Mouse (Mus musculus) lung, postnatal 25 days (tissue): ENCODE measurements around the gene Mnt.
A peak's percentile ranks its signal among the peaks of the same experiment; 100 is the strongest.

Experiments
- DNase-seq: peaks from one replicate; pipeline ENCODE4 v3.0.0; 2022; ENCODE audit warnings: low spot score

Gene Mnt

DNA sequence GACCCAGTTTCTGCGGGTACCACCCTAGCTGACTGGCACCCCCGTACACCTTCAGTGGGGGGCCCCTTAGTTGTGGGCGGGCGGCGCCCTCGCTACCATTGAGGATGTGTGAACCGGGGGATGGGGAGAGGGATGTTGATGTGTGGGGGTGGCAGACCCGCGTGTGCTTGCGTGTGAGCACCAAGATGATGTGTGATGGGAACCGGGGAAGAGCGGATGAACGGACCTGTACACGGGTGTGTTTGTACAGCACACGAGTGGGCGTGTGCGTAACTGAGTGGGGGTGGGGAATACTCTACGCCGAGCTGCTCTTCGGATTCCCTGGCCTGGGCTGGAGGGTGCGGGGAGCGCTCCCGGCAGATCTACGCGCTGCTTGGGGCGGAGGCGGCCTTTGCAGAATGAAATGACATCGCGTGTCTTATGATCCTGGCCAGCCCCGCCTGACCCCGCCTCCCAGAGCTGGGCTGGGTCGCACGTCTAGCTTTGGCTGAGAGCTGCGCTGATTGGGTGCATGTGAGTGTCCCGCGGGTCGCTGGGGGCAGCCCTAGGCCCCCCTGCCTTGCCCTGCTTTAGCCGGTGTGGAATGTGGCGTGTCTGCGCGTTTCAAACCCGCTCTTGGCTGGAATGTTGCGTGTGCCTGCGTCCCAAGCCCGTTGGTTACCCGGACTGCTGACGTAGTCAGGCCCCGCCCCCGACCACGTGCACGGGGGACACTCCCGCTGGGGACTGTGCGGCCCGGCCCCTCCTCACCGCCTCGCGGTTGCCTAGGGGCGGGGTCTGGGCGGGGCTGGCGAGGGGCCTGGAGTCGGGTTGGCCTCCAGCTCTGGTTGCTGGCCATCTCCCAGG is 1.1 kb downstream of the Mnt start:
- DNase-seq = peak; percentile 99

DNA sequence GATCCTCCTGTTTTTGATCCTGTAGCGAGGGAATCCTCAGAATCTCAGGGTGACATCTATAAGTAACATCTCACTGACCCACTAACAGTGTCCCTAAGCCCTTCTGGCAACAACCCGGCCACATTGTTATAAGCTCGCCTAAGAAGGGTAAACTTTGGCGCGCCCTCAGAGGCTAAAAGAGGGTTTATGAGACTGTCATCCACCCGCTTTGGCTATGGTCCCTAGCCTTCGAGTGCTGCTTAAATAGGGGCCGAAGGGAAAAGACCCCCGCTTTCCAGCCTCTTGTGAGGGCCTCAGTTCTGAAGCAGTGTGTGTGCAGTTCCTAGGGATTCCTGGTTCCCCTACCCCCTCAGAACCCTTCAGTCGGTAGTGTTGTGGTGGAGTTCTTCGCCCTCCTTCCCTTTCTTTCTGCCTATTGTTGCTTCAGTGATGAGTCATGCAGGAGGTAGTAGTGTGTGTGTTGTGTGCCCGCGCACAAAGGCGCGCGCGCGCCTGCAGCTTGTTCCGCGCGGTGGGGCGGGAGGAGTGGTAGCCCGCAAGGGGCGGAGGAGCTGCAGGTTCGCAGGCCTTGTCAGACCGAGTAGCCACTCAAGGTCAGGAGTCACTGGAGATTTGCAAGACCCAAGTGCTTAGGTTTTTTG is 1.9 kb downstream of the Mnt start:
- DNase-seq = peak; percentile 72

DNA sequence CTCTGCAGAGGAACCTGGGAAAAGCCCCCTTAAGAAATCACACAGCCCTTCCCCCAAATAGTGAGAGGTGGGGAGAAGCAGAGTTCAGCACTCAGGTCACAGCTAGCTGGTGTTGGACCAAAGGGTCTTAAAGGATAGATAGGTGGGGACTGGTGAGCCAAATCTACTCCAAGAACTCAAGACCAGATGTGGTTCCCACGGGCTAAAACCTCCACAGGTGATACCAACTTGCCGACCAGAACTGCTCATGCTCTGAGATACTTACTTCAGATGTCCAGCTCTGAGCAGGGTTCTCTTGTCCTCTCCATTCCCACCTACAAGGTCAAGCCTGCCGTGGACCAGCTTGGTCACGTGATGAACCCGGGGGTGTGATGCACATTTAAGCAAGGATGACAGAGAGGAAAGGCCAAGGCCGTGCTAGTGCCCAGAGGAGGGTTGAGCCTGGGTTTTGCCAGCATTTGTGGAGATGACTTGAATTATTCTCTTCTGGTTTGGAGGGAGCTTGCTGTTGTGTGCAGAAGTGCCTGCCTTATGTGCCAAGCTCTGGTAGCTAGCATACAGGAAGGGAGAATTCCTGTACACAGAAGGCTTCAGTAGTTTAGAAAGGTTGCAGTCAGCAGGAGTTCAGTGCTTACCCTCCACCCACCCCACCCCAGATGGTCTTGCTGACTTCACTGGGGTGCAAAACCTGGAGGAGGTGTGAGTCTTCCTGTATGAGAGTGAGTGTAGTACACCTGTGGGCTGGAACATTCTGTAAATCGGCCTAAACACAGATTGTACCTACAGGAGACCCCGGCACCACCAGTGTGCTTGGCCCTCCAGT is 3.0 kb downstream of the Mnt start:
- DNase-seq = no peak

DNA sequence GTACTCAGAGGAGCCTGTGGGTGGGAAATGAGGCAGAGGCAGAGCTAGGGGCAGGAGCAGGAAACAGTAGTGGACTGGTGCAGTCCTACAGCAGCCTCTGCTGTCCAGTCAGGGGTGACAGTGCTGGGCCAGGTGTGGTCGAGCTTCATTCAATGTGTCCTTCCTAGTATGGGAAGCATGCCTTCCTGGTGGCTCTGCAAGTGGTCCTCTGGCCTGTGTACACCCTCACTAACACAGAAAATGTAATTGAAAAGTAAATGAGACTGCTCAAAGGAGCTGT is 3.6 kb downstream of the Mnt start:
- no peak for DNase-seq

DNA sequence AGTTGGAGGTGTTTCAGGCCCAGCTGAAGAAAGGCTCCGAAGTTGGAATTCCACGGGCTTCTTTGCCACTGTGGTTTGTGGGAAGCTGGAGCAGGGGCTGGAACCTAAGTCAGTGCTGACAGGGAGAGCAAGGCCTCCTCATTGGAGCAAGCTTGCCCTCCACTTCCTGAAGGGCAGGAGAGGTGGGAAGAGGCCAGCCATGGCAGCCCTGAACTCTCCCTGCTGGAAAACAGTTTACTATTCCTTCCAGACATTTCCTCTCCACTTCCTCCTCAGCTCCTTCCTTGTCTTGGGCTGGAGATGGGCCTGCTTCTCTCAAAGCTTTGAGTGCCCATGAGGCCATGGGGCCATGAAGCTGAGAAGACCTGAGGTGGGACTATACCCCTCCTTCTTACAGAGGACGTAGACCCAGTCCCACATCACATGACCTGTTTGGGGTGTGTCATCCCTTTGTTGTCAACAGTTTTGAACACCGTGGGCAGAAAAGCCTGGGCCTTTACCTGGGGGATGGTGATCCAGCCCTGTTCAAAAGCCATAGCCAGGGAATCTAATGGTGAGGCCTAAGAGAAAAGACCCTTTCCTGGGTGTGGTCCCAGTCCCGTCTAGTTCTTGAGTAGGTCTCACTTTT is 4.0 kb downstream of the Mnt start:
- no peak for DNase-seq

DNA sequence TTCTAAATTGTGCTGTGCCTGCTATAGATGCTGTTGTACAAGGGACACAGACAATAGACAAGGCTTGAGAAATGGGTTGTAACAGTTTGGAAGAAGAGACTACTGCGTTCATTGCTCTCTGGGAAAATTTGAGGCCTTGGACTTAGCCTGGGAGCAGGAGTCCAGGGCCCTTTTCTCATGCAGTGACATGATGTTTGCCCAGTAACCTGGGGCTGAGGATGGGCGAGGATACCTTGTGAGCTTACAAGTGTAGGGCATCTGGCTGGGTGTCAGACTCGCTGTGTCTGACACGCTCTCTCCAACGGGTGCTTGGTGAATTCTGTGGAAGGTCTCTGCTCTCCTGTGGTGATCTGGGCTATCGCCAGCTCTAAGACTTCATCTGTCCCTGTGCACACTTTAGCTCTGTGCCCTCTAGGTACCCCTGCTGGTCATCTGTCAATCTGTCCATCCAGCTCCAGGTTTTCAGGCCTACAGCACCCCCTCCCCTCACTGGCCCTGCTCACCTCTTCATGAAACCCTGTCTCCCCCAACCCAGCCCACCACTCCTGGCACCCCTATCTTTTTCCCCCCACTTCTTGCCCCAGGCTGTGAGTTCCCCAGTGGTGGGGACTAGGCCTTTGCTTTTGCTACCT is 5.0 kb downstream of the Mnt start:
- no peak for DNase-seq

DNA sequence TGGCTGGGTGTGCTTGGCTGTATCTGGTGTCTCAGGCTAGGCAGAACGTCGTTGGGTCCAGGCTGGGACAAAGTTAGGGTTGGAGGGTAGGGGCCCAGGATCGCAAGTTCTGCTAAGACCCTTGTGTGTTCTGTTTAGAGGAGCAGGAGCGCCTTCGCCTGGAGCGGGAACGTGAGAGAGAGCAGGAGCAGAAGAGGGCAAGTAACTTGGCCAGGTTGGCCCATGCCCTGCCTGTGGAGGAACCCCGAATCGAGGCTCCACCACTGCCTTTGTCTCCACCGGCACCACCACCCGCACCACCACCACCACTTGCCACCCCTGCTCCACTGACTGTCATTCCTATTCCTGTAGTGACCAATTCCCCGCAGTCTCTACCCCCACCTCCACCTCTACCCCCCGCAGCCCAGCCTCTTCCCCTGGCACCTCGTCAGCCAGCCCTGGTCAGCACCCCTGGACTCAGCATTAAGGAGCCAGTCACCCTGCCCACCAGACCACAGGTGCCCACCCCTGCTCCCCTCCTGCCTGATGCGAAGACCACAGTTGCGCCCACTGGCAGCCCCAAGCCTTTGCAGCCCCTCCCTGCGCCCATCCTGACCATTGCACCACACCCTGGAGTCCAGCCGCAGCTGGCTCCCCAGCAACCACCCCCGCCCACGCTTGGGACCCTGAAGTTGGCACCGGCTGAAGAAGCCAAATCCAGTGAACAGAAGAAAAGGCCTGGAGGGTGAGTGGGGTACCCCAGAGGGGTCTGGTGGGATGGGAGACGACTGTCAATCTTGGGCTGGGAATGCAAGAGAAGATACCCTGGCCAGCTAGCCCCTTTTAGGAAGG is 5.7 kb downstream of the Mnt start:
- DNase-seq = no peak

DNA sequence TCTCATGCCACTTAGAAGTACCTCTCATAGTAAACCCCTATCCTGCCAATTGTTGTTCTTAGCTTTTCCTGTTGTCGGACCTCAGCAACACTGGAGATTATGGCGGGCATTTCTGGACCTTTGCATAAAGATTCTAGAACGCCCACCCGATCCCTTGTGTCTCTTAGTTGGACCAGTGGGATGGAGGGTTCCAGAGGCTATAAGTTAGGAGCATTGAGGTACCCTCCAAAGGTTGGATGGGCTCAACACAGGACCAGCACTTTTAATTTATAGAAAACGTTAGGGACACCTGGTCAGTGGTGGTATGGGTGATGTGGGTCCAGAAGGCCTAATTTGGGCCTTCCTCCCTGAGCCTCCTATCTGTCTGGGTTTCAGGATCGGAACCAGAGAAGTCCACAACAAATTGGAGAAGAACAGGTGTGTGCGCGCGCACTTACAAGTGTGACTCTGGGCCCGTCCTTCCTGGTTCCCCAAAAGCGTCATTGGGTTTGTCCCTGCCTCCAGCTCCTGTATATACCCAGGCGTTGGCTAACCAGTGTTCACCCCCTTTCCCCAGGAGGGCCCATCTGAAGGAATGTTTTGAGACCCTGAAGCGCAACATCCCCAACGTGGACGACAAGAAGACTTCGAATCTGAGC is 6.5 kb downstream of the Mnt start:
- no peak for DNase-seq

DNA sequence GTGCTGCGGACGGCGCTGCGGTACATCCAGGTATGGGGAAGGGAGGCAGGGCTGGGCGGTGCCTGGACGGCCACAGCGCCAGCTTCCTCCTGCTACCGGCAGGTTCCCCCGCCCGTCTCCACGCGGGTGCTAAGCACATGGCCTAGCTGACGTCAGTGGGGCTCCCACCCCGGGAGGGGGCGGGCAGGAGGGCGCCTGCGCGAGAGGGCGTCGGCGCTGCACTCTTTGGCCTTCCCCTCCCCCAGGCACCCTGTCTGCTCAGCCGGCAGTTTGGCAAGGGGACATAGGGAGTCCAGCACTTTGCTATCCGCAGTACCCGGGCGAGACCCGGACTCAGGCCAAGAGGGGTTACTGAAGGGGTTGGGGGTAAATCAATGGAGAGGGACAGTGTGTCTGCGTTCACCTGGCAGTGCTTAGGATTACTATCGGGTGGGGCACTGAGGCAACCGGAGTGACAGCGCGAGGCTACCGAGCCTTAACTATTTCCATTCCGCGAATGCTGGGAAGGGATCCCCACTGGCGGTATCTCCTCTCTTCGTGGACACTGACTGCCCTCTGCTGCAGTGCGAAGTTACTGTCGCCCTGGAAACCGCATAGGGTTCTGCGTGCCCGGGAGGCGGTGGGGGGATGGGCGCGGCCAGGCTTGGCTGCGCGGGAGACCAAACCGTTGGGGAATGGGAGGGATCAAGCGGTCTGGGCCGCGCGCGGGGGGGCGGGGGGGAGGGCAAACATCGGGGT is 7.1 kb downstream of the Mnt start:
- peak; percentile 98 for DNase-seq

DNA sequence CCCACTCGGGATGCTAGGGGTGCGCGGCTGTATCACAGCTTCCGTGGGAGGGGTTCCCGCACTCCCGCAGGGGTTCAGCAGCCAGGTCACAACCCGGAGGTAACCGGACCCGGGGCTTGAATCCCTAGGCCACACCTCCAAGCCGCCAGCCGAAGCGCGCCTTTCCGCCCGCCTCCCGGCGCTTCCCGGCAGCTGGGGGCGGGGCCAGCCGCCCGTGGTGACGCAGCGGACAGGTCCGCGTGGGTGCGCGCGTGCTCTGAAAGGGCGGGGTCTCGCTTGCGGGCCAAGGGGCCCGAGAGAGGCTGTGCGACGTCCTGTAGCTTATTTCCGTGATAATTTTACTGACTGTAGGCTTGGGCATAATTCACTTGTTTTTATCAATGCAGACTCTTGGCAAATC is 7.7 kb downstream of the Mnt start:
- peak; percentile 96 for DNase-seq

DNA sequence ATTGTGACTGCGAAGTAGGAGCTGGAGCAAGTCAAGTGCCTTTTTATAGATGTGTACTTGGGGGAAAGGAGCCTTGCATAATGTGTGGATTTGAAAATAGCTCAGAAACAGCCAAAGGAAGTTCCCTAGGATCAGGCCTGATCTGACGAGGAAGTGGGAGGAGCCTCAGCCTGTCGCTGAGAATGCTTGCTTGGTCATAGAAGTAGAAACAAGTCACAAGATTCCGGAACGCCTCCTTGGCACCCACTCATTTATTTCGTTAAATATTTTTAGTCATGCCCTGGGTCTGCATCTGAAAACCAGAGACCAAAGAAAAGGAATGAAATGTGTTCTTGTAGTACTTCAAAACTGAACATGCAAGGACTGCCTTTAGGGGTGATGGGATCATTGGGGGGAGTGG is 8.3 kb downstream of the Mnt start:
- peak; percentile 87 for DNase-seq

DNA sequence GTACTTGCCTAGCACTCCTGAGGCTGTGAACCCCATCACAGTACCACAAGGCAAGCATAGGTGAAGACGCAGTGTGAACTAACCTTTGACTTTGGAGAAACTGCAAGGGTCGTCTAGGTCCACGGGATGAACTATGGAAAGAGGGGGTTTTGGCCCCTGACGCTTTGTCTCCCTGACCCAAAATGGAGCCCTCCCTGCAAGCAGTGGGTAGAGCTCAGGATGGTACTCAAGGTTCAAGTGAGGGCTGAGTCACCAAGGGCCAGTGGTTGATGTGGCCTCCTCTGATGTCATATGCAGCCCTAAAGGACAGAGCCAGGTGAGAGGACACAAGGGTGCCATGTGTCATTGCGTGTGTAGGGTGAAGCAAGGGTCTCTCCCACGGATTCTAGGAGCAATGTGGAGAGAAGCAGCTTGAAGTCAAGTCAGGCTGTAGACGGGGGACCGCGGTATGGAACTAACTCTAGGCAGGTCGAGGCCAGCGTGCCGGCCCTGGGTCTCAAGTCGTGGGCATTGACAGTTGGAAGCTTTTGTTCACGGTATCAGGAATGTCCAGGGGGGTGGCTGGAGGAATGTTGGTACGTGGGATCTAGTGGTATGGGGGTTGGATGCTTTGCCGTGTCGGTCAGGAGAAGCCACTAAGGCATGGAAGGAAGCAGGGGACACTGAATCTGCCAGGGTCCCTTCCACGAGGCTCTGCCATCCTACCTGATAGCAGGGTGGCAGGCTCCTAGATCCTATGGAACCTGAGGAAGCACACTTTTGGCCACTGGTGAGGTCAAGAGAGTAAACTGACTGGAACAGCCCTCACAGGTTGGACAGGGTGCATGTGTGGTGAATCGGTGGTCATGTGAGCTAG is 9.4 kb downstream of the Mnt start:
- no peak for DNase-seq

DNA sequence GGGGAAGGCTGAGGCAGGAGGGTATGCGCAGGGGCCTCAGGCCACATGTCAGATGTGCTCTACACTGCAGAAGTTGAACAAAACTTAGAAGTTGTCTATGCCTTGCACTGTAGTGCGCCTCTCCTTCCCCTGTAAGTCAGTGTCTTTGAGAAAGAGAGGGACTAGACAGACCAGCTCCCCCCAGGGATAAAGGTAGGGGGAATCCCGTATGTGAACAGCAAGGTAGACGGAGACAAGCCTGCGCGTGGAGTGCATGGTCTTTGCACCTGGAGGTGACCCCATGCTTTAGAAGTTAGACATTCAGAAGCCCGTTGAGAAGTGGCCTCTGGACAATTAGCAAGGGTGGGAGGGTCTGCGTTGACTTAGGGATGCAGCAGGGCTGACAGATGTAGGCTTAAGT is 10.0 kb downstream of the Mnt start:
- no peak for DNase-seq

DNA sequence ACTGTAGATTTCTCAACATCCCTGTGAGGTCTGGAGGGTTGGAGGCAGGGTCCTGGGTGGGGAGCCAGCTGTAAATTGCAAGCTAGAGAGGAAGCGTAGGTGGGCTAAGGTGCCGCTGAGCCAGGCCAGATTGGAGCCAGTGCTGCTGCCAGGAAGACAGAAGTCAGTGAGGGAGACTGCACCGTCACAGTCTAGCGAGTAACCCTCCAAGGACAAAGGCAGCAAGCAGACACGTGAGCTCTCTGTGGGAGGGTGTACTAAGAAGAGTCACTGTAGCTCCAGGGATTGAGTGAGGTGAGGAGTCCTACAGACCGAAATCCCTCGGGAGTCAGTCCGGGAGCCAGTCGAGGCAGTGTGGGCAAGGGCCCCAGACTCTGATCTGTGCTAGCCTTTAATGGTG is 10.6 kb downstream of the Mnt start:
- no peak for DNase-seq

DNA sequence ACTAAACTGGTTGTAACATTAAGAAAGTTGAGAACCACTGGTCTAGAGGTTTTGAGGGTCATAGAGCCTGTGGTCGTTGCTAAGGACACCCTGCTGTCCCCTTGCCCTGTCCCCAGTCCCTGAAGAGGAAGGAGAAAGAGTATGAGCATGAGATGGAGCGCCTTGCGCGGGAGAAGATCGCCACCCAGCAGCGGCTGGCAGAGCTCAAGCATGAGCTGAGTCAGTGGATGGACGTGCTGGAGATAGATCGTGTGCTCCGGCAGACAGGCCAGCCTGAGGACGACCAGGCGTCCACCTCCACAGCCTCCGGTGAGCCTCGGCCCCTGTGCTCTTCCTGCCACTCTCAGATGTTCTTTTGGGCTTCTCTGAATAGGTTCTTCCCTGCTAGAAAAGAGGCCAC is 11.3 kb downstream of the Mnt start:
- DNase-seq = no peak

DNA sequence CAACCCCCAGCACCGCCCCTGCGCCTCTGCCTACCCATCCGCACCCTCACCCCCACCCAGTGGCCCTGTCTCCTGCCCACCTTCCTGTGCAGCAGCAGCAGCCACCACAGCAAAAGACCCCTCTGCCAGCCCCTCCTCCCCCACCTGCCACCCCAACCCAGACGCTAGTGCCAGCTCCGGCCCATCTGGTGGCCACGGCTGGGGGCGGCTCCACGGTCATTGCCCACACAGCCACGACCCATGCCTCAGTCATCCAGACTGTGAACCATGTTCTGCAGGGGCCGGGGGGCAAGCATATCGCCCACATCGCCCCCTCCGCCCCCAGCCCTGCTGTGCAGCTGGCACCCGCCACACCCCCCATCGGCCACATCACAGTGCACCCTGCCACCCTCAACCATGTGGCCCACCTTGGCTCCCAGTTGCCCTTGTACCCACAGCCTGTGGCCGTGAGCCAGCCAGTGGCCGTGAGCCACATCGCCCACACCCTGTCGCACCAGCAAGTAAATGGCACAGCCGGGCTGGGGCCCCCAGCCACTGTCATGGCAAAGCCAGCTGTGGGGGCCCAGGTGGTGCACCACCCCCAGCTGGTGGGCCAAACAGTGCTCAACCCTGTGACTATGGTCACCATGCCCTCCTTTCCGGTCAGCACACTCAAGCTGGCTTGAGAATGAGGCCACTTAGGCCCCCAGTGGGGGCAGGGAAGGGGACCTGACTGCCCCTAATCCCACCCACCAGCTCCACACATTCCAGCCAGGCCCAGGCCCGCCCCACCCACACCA is 12.1 kb downstream of the Mnt start:
- no peak for DNase-seq

DNA sequence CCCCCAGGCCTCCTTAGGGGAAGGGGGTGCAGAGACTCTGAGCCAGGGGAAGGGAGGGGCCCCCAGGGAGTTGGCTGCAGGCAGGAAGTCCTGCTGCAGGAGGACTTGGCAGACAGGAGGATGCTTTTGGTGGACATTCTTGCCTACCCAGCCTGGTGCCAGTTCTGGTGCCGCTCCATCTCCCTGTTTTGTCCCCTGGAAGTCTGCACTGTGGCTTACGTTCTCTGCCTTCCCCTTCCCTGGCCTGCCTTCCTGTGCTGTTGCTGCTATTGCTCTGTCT is 12.7 kb downstream of the Mnt start:
- DNase-seq = no peak

DNA sequence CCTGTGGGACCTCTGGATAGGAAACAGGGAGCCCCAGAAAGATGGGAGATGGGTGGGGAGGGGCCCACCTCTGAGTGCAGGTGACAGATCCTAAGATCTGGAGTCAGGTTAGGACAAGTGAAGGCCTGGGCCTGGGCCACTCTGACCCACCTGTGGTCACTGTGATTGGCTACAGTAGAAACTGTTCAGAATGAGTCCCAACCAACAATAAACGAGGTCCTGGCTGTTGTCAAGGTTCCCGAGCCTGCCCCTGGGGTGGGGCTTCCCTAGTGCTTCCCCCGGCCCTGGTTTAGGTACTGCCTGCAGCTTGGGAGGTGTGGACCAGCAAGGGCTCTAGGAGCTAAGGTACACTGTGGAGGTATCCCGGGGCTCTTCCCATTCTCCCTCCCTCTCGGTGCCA is 13.0 kb downstream of the Mnt start:
- DNase-seq = no peak

DNA sequence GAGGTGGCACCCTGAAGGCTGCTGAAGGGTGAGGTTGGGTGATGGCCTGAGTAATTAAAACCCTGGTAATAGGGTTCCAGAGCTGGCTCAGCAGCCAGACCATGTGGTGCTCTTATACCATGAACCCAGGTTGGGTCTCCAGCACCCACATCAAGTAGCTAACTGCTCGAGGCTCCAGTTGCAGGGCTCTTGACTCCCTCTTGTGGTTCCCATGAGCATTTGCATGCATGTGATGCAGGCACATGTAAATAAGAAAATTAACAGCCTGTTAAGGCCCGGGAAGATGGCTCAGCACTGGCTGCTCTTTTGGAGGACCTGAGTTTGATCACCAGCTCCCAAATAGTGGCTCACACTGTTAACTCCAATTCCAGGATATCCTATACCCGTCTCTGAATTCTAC is 15.1 kb downstream of the Mnt start:
- DNase-seq = no peak
